Mouse (Mus musculus) ovary, postnatal 14 days (tissue): ENCODE measurements around the gene Gm2888.
"Not testable (repeated sequence)": the region's sequence is repeated elsewhere in the genome, so short reads cannot be mapped to it uniquely, and the experiment has no call there.

ENCODE experiments used
- DNase-seq: peaks from one replicate; pipeline ENCODE4 v3.0.0; 2022; ENCODE audit warnings: low spot score

Gene Gm2888

DNA sequence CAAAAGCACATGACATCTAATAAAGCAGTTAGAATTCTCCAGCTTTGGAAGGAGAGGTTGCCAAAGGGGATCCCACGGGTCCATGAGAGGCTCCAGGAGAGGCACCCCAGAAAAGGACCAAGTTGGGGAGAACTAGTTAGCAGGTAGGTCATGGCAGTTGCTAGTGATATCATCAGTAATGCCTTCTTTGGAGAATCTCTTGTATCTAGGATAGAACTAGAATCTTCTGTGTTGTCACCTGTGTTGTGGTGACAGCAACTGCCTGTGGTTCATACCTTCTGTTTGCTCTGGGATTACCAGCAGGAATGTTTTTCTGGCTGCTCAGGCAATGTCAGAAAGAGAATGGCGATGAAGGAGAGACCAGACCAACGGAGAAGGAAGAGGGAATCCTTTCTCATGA, at the start of gene Gm2888:
Gene Gm2888 (plus strand): TSS at position 301 of the 400 bp plus-strand sequence.
- DNase-seq: not testable (repeated sequence)

DNA sequence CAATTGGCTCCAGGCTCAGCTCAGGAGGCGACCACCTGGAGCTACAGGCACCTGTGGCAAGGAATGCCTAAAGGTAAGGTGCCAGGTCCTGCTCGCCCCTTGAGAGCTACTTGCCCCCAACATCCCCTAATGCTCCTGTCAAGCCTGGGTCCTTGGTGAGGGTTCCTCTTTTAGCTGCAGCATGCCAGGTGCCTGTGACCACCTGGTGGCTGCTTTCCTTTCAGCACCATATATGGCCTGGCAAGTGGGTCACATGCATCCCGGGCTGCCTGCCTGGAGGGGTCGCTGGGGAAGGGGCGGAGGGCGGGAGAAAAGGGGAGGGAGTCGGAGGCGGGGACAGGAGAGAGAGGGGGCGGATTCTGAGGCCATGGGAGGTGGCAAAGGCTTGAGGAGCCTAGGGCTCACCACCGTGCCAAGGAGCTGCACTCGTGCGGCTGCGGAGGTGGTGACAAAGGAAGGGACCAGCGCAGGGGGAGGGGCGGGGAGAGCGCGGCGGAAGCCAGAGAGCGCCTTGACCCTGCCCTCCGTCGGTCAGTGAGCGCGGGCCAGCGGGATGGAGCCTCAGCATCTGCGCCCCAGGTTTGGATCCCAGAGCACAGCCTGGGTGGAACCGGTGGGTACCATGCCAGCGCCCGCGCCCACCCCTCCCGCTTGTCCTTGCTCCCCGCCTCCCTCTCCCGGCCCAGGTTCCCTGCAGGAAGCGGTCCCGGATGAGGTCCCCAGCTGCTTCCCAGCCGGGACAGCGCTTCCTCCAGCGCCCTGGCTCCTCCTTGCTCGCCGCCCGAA, 19.1 kb downstream of the Gm2888 start, which contains the start of gene Gm2897:
Gene Gm2897 (plus strand): TSS at position 559 of the 786 bp plus-strand sequence.
- not testable (repeated sequence) for DNase-seq

DNA sequence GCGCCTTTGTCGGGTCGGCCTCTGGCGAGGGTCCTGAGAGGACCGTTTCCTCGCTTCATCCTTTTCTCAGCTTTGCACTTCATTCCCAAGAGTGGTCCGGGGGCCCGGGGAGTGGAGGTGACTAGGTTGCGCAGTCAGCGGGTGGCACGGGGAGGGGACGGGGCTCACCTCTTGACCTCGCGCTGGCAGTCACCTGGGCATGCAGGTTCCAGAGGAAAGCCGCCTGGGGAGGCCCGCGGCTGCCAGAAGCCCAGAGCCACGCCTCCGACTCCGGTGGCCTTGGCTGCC, 19.7 kb downstream of the Gm2888 start:
- not testable (repeated sequence) for DNase-seq

DNA sequence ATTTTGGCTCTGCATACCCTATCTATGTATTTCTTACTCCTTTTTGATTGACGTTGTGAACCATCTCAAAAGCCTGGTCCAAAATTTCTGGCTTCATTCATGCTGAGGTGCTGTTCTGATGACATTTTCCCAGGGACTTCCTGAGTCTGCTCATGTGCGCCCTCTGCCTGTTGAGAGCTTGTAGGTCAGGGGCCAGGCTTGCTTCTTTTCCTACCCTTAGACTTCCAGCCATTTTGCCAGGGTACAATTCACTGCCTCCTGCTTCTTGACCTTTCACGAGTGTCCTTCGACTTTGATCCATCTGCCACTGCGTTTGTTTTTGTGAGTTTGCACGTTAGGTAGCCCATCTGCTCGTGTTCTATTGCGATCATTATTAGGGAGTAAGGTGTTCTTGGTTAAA, 20.3 kb downstream of the Gm2888 start:
- not testable (repeated sequence) for DNase-seq
